Mouse (Mus musculus): Measurements from ENCODE around the gene Camta1.

Camta1 gene

GRCm38 (mm10) chr4:151139053-151139840, 722.4 kb downstream of the Camta1 start:
- DNase-seq = peak; percentile 96

DNA sequence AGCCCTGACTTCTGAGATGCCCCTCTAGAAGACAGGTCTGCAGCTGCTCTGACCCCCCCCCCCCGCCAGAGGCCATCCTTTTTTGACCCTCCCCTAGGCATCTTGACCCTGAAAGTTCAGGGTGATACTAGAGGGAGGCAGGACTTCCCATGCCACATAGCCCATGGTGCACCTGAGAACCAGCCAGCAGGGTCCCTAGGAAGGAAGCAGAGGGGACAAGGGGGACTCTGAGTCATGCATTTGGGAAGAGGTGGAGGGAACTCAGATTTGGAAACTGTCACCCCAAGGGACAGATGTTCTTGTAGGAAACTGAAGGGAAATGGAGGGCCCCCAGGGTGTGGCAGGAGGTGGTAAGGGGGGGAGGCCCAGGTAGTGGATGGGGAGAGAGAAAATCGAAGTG, 723.1 kb downstream of the Camta1 start:
- DNase-seq = peak; percentile 87

GRCm38 (mm10) chr4:151138135-151138534, 723.5 kb downstream of the Camta1 start:
- DNase-seq = peak; percentile 88

GRCm38 (mm10) chr4:151137701-151138100, 724.0 kb downstream of the Camta1 start:
- DNase-seq = no peak

- DNase-seq = no peak
Observed at GRCm38 (mm10) chr4:151135491-151135890, 726.2 kb downstream of the Camta1 start.

- DNase-seq = no peak
Observed at GRCm38 (mm10) chr4:151133760-151134159, 727.9 kb downstream of the Camta1 start.

- peak; percentile 95 for DNase-seq
Observed at GRCm38 (mm10) chr4:151132493-151132892, 729.2 kb downstream of the Camta1 start.

DNA sequence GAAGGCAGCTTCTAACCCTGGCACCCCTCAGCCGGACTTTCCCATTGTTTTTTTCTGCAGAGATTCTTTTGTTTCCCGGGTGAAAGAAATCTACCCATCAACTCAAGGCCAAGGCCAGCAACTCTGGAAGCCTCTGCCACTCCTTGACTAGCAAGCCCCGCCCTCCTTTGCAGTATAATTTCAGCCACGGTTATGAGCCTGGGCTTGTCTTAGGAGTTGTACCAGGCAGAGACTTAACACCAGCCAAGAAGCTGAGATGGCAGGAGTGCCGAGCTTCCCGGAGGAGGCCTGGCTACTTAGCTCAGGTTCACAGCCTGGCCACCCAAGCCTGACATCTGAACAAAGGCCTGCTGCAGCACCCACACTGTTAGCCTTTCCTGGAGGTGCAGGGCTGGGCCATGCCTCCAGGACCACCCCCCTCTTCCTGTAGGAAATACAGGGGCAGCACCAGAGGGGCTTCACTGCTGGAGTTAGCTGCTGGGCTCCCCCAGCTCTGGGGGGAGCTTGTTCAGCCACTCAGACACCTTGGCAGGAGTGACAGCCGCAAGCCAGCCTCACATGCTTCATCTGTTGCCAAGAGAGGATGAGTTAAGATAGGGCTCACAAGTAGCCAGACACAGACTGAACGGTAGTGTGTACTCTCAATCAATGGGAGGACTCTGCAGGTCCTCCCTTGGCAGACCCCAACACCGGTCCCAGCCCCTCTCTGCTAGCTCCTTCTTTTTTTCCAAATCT, 730.8 kb downstream of the Camta1 start:
- DNase-seq = peak; percentile 90

GRCm38 (mm10) chr4:151129725-151130557, 731.7 kb downstream of the Camta1 start:
- peak; percentile 97 for DNase-seq

GRCm38 (mm10) chr4:151128641-151129541, 732.8 kb downstream of the Camta1 start:
- DNase-seq = peak; percentile 91

DNA sequence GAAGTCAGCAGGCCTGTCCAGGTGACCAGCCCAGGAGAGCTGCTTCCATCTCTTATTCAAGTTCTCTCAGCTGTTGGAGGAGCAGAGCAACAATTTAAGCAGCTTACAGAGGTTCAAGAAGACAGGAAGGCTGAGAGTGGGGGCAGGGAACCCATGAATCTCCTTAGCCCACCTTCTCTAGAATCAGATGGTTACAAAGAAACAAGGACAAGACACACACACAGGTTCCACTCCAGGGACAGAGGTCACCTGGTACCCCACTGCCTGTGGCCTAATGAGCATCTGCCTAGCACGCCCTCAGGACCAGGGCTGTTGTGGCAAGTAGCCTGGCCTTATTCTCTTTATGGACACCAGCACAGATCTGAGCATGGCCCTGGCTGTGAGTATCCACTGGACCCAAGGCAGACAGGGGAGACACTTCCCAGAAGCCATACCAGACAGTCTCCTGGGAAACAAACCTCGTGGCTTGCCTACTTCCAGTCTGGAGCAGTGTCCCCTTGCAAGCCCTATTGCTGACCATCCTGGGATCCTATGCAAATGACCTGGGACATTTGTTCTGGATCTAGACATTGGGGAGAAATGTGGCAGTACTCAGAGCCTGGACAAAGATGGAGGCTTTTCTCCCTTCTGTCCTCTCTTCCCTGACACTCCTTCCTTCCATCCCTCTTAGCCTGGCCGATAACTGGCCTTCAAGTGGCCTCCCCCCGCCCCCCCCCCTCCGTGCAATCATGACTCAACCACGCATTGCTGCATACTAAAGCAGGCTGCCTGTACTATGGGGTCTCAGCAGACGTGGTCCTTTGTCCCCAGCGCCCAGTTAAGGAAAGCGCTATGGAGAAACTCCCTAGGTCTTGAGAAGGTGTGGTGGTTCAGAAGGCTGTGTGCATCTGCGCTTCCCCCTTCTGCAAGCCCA, 733.8 kb downstream of the Camta1 start:
- no peak for DNase-seq

DNA sequence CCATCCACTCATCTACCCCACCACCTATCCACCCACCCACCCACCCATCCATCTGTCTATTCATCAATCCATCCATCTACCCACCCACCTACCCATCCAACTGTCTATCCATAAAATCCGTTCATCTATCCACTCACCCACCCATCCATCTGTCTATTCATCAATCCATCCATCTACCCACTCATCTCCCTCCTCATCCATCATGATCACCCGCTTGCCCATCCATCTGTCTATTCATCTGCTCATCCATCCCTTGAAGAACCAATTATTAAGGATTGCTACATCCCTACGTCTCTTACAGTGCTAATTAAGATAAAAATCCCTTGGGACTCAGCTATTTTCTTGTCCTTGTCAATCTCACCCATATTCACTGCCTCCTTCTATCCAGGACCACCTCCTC, 742.8 kb downstream of the Camta1 start:
- no peak for DNase-seq

DNA sequence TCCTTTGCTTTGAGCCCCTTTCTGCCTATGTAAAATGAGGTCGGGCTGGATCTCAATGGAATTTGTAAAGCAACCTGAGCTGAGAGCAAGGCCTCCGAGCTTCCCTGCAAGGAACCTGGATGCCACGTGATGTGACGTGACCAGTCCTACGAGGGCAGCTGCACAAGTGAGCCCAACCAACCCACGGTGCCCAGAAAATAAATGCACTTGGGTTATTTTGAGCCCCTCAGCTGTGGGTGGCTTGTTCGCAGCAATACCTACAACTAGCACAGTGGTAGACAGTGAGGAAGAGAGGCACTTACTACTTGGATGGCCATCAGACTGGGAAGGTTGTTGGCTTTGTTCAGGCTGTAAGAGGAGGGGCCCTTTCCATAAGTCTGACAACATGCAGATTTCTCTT, 747.1 kb downstream of the Camta1 start:
- no peak for DNase-seq

DNA sequence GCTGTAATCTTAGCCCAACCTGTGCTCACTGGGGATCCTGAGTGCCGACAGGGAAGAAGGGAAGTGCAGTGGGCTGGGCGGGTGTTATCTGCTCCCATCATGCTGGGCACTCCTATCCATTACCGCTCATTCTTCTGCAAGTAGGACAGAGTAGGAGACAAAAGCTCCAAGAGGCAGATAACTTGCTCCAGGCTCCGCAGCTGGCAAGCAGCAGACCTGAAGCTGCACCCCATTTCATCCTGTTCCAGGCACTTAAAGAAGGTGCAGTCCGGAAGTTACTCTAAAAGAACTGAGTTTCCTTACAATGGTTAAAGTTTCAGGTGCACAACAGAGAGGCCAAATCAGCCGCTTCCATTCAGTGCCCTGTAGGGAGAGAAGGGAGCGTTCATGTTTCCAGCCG, 750.5 kb downstream of the Camta1 start:
- DNase-seq = no peak

GRCm38 (mm10) chr4:151108834-151109241, 752.8 kb downstream of the Camta1 start:
- peak; percentile 86 for DNase-seq

DNA sequence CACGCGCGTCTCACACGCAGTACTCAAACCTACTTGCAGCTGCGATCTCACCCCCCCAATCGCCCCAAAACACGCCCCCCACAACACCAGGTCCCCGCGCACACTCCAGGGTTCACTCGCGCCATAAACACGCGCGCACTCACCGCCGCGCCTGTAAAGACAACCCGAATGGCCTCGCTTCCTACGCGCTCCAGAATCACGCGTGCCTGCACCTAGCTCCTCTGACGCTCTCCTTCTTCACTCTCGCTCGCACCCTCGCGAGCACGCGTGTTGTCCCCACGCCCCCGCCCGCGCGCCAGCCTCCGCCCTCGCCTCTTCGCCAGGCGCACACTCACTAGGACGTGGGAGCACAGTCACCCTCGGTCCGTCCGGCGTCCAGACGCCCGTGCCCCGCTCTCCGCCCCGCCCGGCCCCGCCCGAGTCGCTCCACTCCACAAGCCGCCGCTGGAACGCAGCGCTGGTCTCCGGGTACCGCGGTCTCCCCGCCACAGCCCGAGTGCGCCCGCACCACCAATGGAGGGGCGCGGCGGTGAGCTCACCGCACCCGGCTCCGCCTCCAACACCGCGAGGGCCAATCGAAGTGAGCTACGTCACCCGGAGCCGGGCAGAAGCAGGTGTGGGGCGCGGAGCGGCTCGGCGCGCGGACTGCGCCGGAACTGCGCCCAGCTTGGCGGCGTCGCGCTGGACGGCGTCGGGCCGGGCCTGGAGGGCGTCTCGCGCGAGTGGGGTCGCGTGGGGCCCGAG, 753.5 kb downstream of the Camta1 start:
- peak; percentile 99 for DNase-seq

GRCm38 (mm10) chr4:151107131-151108001, 754.3 kb downstream of the Camta1 start:
- DNase-seq = peak; percentile 91

GRCm38 (mm10) chr4:151106468-151106867, 755.2 kb downstream of the Camta1 start:
- no peak for DNase-seq

- no peak for DNase-seq
Observed at GRCm38 (mm10) chr4:151105886-151106285, 755.8 kb downstream of the Camta1 start.
